Mouse (Mus musculus): Measurements from ENCODE around the gene Hoxd11. TPM values are rescaled to one million over a fixed set of nuclear protein-coding genes. Genes with fewer than 3 reads are reported as not detected.

The Hoxd11 gene
- polyA plus RNA-seq, 1 experiment from 2014 or later, result not detected

GRCm38 (mm10) chr2:74703720-74704392, 24.5 kb downstream of the Hoxd11 start:
- H3K4me2 ChIP-seq, result no peak overlapping the region
- H3K27ac ChIP-seq, result no peak overlapping the region
- H3K9ac ChIP-seq, result no peak overlapping the region
- no peaks in the 10 kb centered on the region for H3K36me3 ChIP-seq (replicated peaks)
- ATAC-seq (replicated peaks), result no peak
- no peaks in the 10 kb centered on the region for H3K9me3 ChIP-seq
- no peak overlapping the region for H3K4me3 ChIP-seq
- peaks cover 11% of the 10 kb centered on the region for H3K4me1 ChIP-seq
- H3K27me3 ChIP-seq (replicated peaks), result peaks cover 88% of the 10 kb centered on the region
- WGBS, result 2% methylated on average over 26 of the region's 26 CpGs

- H3K27ac ChIP-seq, result no peak within 1 kb of the TSS
- under 1% methylated on average over 50 of the region's 52 CpGs for WGBS
- no peaks in the 10 kb centered on the region for H3K36me3 ChIP-seq (replicated peaks)
- H3K9me3 ChIP-seq, result no peaks in the 10 kb centered on the region
- H3K4me3 ChIP-seq, result peak within 1 kb of the TSS; percentile 28
- peaks cover 88% of the 10 kb centered on the region for H3K27me3 ChIP-seq (replicated peaks)
- H3K4me2 ChIP-seq, result peak within 1 kb of the TSS; percentile 46
- no peak within 1 kb of the TSS for H3K9ac ChIP-seq
- peaks cover 11% of the 10 kb centered on the region for H3K4me1 ChIP-seq
- ATAC-seq (replicated peaks), result no peak
Observed at GRCm38 (mm10) chr2:74704393-74704998, 25.1 kb downstream of the Hoxd11 start, which contains the start of gene Hoxd8. Gene Hoxd8 (plus strand): TSS chr2:74704615.

- H3K27ac ChIP-seq, result no peak overlapping the region
- no peak overlapping the region for H3K9ac ChIP-seq
- WGBS, result 0% methylated on average over 28 of the region's 66 CpGs
Observed at GRCm38 (mm10) chr2:74704999-74705466, 25.7 kb downstream of the Hoxd11 start.

GRCm38 (mm10) chr2:74705467-74706089, 26.2 kb downstream of the Hoxd11 start:
- H3K36me3 ChIP-seq (replicated peaks), result no peaks in the 10 kb centered on the region
- peak overlapping the region; percentile 46 for H3K4me2 ChIP-seq
- no peak for ATAC-seq (replicated peaks)
- H3K4me3 ChIP-seq, result peak overlapping the region; percentile 28
- under 1% methylated on average over 52 of the region's 85 CpGs for WGBS
- peaks cover 88% of the 10 kb centered on the region for H3K27me3 ChIP-seq (replicated peaks)
- H3K27ac ChIP-seq, result no peak overlapping the region
- H3K9ac ChIP-seq, result no peak overlapping the region
- H3K9me3 ChIP-seq, result no peaks in the 10 kb centered on the region
- peaks cover 11% of the 10 kb centered on the region for H3K4me1 ChIP-seq

More at GRCm38 (mm10) chr2:74704999-74705466, 25.7 kb downstream of the Hoxd11 start:
- peaks cover 88% of the 10 kb centered on the region for H3K27me3 ChIP-seq (replicated peaks)
- H3K4me2 ChIP-seq, result peak overlapping the region; percentile 46
- H3K36me3 ChIP-seq (replicated peaks), result no peaks in the 10 kb centered on the region
- H3K4me1 ChIP-seq, result peaks cover 11% of the 10 kb centered on the region
- no peaks in the 10 kb centered on the region for H3K9me3 ChIP-seq
- H3K4me3 ChIP-seq, result peak overlapping the region; percentile 28
- ATAC-seq (replicated peaks), result no peak

- no peaks in the 10 kb centered on the region for H3K36me3 ChIP-seq (replicated peaks)
- peaks cover 11% of the 10 kb centered on the region for H3K4me1 ChIP-seq
- no peak overlapping the region for H3K27ac ChIP-seq
- peaks cover 86% of the 10 kb centered on the region for H3K27me3 ChIP-seq (replicated peaks)
- WGBS, result 3% methylated on average over 13 of the region's 13 CpGs
- ATAC-seq (replicated peaks), result no peak
- H3K4me2 ChIP-seq, result no peak overlapping the region
- H3K4me3 ChIP-seq, result no peak overlapping the region
- no peaks in the 10 kb centered on the region for H3K9me3 ChIP-seq
- H3K9ac ChIP-seq, result no peak overlapping the region
Observed at GRCm38 (mm10) chr2:74706393-74706960, 27.1 kb downstream of the Hoxd11 start.

GRCm38 (mm10) chr2:74707599-74707998, 28.2 kb downstream of the Hoxd11 start:
- no peak overlapping the region for H3K9ac ChIP-seq
- no peak overlapping the region for H3K4me2 ChIP-seq
- peaks cover 89% of the 10 kb centered on the region for H3K27me3 ChIP-seq (replicated peaks)
- peaks cover 17% of the 10 kb centered on the region for H3K4me1 ChIP-seq
- H3K4me3 ChIP-seq, result no peak overlapping the region
- H3K27ac ChIP-seq, result no peak overlapping the region
- ATAC-seq (replicated peaks), result no peak
- 5% methylated on average over 7 of the region's 7 CpGs for WGBS
- H3K9me3 ChIP-seq, result no peaks in the 10 kb centered on the region
- H3K36me3 ChIP-seq (replicated peaks), result no peaks in the 10 kb centered on the region

GRCm38 (mm10) chr2:74708676-74709075, 29.3 kb downstream of the Hoxd11 start:
- Histone ChIP-seq H3K9me3 (no peaks in the 10 kb centered on the region), H3K36me3 (replicated peaks) (no peaks in the 10 kb centered on the region), H3K27me3 (replicated peaks) (peaks cover 92% of the 10 kb centered on the region), H3K27ac (no peak overlapping the region), H3K4me3 (no peak overlapping the region), H3K9ac (no peak overlapping the region), H3K4me2 (no peak overlapping the region), H3K4me1 (peaks cover 17% of the 10 kb centered on the region)
- WGBS, result 5% methylated on average over 4 of the region's 4 CpGs
- ATAC-seq (replicated peaks), result no peak

GRCm38 (mm10) chr2:74709465-74710419, 30.4 kb downstream of the Hoxd11 start:
- Histone ChIP-seq H3K27me3 (replicated peaks) (peaks cover 92% of the 10 kb centered on the region), H3K9ac (no peak overlapping the region), H3K27ac (no peak overlapping the region), H3K9me3 (no peaks in the 10 kb centered on the region), H3K4me1 (peaks cover 17% of the 10 kb centered on the region), H3K4me3 (no peak overlapping the region), H3K36me3 (replicated peaks) (no peaks in the 10 kb centered on the region), H3K4me2 (no peak overlapping the region)
- ATAC-seq (replicated peaks), result no peak
- WGBS, result 6% methylated on average over 5 of the region's 5 CpGs

- Histone ChIP-seq H3K4me3 (no peak overlapping the region), H3K27ac (no peak overlapping the region), H3K36me3 (replicated peaks) (no peaks in the 10 kb centered on the region), H3K4me2 (no peak overlapping the region), H3K9ac (no peak overlapping the region), H3K27me3 (replicated peaks) (peaks cover 95% of the 10 kb centered on the region), H3K4me1 (peaks cover 6% of the 10 kb centered on the region), H3K9me3 (no peaks in the 10 kb centered on the region)
- no peak for ATAC-seq (replicated peaks)
- WGBS, result under 1% methylated on average over 16 of the region's 16 CpGs
Observed at GRCm38 (mm10) chr2:74710929-74711543, 31.7 kb downstream of the Hoxd11 start.

GRCm38 (mm10) chr2:74711721-74712621, 32.6 kb downstream of the Hoxd11 start, which contains the start of the genes Hoxd3 and Hoxd4:
Gene Hoxd3 (plus strand): TSS chr2:74711927.
Gene Hoxd4 (plus strand): TSS chr2:74711929.
- ATAC-seq (replicated peaks), result no peak
- under 1% methylated on average over 65 of the region's 65 CpGs for WGBS
- H3K27ac ChIP-seq, result no peak within 1 kb of the TSS

More at GRCm38 (mm10) chr2:74711721-74712621, 32.6 kb downstream of the Hoxd11 start, which contains the start of the genes Hoxd3 and Hoxd4:
- Histone ChIP-seq H3K36me3 (replicated peaks) (no peaks in the 10 kb centered on the region), H3K9me3 (no peaks in the 10 kb centered on the region), H3K4me2 (peak within 1 kb of the TSS; percentile 35), H3K9ac (no peak within 1 kb of the TSS), H3K4me3 (peak within 1 kb of the TSS; percentile 19), H3K4me1 (peaks cover 6% of the 10 kb centered on the region), H3K27me3 (replicated peaks) (peaks cover 95% of the 10 kb centered on the region)
